Mouse (Mus musculus) embryonic facial prominence, embryonic 15.5 days (tissue): Measurements from ENCODE around the gene Sppl2b. TPM values are rescaled to one million over a fixed set of nuclear protein-coding genes. Genes with fewer than 3 reads are reported as not detected.
A peak's percentile ranks its signal among the peaks of the same experiment; 100 is the strongest.

Experiments used
- ATAC-seq: fragments of 200-750 bp; cut with Nextera tagmentation; 2 replicates; pipeline ENCODE4 v1.8.0; 2017; ENCODE audit warnings: low read depth, moderate TSS enrichment; ENCODE audit not compliant: insufficient number of reproducible peaks, low FRiP score, low TSS enrichment
- H3K27ac ChIP-seq: fragments of 300-500 bp; sonication (generic); replicated peaks from 2 replicates; pipeline ENCODE4 v1.5.1; 2015; ENCODE audit warnings: mild to moderate bottlenecking, inconsistent platforms
- H3K27me3 ChIP-seq: fragments of 300-500 bp; sonication (generic); 2 replicates; pipeline ENCODE4 v1.6.1; 2015; ENCODE audit warnings: inconsistent platforms
- H3K36me3 ChIP-seq: fragments of 300-500 bp; sonication (generic); 2 replicates; pipeline ENCODE4 v1.6.1; 2015; ENCODE audit warnings: mild to moderate bottlenecking, inconsistent platforms
- H3K4me1 ChIP-seq: fragments of 300-500 bp; sonication (generic); 2 replicates; pipeline ENCODE4 v1.6.1; 2015; ENCODE audit warnings: inconsistent platforms
- H3K4me2 ChIP-seq: fragments of 300-500 bp; sonication (generic); replicated peaks from 2 replicates; pipeline ENCODE4 v1.6.1; 2015; ENCODE audit warnings: mild to moderate bottlenecking, inconsistent platforms
- H3K4me3 ChIP-seq: fragments of 300-500 bp; sonication (generic); replicated peaks from 2 replicates; pipeline ENCODE4 v1.5.1; 2015; ENCODE audit warnings: mild to moderate bottlenecking, inconsistent platforms
- H3K9ac ChIP-seq: fragments of 300-500 bp; sonication (generic); 2 replicates; pipeline ENCODE4 v1.6.1; 2015; ENCODE audit warnings: inconsistent platforms
- H3K9me3 ChIP-seq: fragments of 300-500 bp; sonication (generic); replicated peaks from 2 replicates; pipeline ENCODE4 v1.6.1; 2016; ENCODE audit warnings: inconsistent platforms
- WGBS: fragments of 180-500 bp; shearing (Covaris S2); methylation state at CpG from one replicate; pipeline ENCODE4 v1.1.7; 2015; 5-methylcytosine and 5-hydroxymethylcytosine counted together
- polyA plus RNA-seq: library from polyadenylated mRNA; unstranded; fragments of >200 nt; fragmentation: Nextera tagmentation; extraction: Ambion mirVana; gene quantifications from 2 replicates; pipeline ENCODE4 v1.2.1, GENCODE M21; 2015

The Sppl2b gene
- 51.3 and 60.7 TPM in 2 replicates for polyA plus RNA-seq

- peak; percentile 86 for ATAC-seq
These were observed at the start of gene Sppl2b, which contains the start of gene Lsm7 for GRCm38 (mm10) chr10:80854913-80855748. Gene Sppl2b, plus strand, starts transcription at chr10:80855275. Gene Lsm7, minus strand, starts transcription at chr10:80855209.

GRCm38 (mm10) chr10:80805322-80805721 lies 49.8 kb upstream of the Sppl2b start:
- 73% methylated on average over 5 of the region's 5 CpGs for WGBS
- H3K4me3 ChIP-seq: no peak overlapping the region
- H3K4me2 ChIP-seq: no peak overlapping the region
- peaks cover 45% of the 10 kb centered on the region for H3K36me3 ChIP-seq
- H3K27ac ChIP-seq: no peak overlapping the region
- H3K4me1 ChIP-seq: peaks cover 47% of the 10 kb centered on the region
- no peak for ATAC-seq
- no peaks in the 10 kb centered on the region for H3K9me3 ChIP-seq
- peaks cover 21% of the 10 kb centered on the region for H3K27me3 ChIP-seq
- no peak overlapping the region for H3K9ac ChIP-seq

More at GRCm38 (mm10) chr10:80854913-80855748, at the start of gene Sppl2b, which contains the start of gene Lsm7:
- Histone ChIP-seq H3K36me3 (peaks cover 24% of the 10 kb centered on the region), H3K27me3 (no peaks in the 10 kb centered on the region), H3K4me1 (peaks cover 38% of the 10 kb centered on the region), H3K4me2 (peak within 1 kb of the TSS; percentile 100), H3K4me3 (peak within 1 kb of the TSS; percentile 96), H3K9me3 (no peaks in the 10 kb centered on the region), H3K9ac (peak within 1 kb of the TSS; percentile 90), H3K27ac (peak within 1 kb of the TSS; percentile 72)
- under 1% methylated on average over 81 of the region's 81 CpGs for WGBS

- peaks cover 45% of the 10 kb centered on the region for H3K36me3 ChIP-seq
- H3K4me3 ChIP-seq: no peak overlapping the region
- H3K9me3 ChIP-seq: no peaks in the 10 kb centered on the region
- 18% methylated on average over 3 of the region's 3 CpGs for WGBS
- H3K27ac ChIP-seq: no peak overlapping the region
- ATAC-seq: peak; percentile 3; the same call in 1 of the 2 replicates
- no peak overlapping the region for H3K4me2 ChIP-seq
- peaks cover 26% of the 10 kb centered on the region for H3K27me3 ChIP-seq
- no peak overlapping the region for H3K9ac ChIP-seq
- H3K4me1 ChIP-seq: peaks cover 44% of the 10 kb centered on the region
These were observed 49.1 kb upstream of the Sppl2b start for GRCm38 (mm10) chr10:80805925-80806324.

DNA sequence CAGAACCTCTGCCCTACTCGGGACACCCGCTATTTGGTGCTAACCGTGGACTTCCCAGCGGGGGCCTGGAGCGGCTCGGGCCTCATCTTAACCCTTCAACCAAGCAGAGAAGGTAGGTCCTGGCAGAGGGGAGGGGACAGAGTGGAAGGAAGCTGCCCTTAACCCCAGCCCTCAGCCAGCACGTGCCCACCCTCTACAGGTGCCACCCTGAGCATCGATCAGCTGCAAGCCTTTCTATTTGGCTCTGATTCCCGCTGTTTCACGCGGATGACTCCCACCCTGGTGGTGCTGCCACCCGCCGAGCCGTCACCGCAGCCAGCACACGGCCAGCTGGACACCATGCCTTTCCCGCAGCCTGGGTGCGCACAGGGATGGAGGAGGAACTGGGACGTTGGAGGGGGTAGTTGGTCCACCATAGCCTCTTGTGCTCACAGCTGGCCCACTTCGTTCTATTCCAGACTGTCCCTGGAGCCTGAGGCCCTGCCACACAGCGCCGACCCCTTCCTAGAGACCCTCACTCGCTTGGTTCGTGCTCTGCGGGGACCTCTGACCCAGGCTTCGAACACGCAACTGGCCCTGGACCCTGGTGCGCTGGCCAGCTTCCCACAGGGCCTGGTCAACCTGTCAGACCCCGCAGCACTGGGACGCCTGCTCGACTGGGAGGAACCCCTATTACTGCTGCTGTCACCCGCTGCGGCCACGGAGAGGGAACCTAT lies 48.6 kb upstream of the Sppl2b start:
- ATAC-seq: no peak

DNA sequence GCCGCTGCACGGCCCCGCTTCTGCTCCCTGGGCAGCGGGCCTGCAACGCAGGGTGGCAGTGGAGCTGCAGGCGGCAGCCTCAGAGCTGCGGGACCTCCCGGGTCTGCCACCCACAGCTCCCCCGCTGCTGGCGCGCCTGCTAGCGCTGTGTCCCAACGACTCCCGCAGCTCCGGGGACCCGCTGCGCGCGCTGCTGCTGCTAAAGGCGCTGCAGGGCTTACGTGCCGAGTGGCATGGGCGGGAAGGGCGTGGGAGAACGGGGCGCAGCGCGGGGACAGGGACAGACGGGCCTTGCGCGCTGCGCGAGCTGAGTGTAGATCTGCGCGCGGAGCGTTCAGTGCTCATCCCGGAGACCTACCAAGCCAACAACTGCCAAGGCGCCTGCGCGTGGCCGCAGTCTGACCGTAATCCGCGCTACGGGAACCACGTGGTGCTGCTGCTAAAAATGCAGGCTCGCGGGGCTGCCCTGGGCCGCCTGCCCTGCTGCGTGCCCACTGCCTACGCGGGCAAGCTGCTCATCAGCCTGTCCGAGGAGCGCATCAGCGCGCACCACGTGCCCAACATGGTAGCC lies 47.9 kb upstream of the Sppl2b start:
- H3K27me3 ChIP-seq: peaks cover 26% of the 10 kb centered on the region
- peak overlapping the region; percentile 92 for H3K4me2 ChIP-seq
- H3K9me3 ChIP-seq: no peaks in the 10 kb centered on the region
- peaks cover 33% of the 10 kb centered on the region for H3K36me3 ChIP-seq
- peak overlapping the region; percentile 86 for H3K27ac ChIP-seq
- peaks cover 44% of the 10 kb centered on the region for H3K4me1 ChIP-seq
- WGBS: under 1% methylated on average over 55 of the region's 58 CpGs
- peak overlapping the region; percentile 37 for H3K9ac ChIP-seq
- peak; percentile 80 for ATAC-seq
- peak overlapping the region; percentile 47 for H3K4me3 ChIP-seq

More for the DNA sequence above, 48.6 kb upstream of the Sppl2b start:
- peak overlapping the region; percentile 47 for H3K4me3 ChIP-seq
- H3K9ac ChIP-seq: peak overlapping the region; percentile 37
- peak overlapping the region; percentile 86 for H3K27ac ChIP-seq
- peaks cover 44% of the 10 kb centered on the region for H3K4me1 ChIP-seq
- H3K27me3 ChIP-seq: peaks cover 26% of the 10 kb centered on the region
- no peaks in the 10 kb centered on the region for H3K9me3 ChIP-seq
- peaks cover 39% of the 10 kb centered on the region for H3K36me3 ChIP-seq
- peak overlapping the region; percentile 92 for H3K4me2 ChIP-seq
- WGBS: 40% methylated on average over 34 of the region's 34 CpGs

DNA sequence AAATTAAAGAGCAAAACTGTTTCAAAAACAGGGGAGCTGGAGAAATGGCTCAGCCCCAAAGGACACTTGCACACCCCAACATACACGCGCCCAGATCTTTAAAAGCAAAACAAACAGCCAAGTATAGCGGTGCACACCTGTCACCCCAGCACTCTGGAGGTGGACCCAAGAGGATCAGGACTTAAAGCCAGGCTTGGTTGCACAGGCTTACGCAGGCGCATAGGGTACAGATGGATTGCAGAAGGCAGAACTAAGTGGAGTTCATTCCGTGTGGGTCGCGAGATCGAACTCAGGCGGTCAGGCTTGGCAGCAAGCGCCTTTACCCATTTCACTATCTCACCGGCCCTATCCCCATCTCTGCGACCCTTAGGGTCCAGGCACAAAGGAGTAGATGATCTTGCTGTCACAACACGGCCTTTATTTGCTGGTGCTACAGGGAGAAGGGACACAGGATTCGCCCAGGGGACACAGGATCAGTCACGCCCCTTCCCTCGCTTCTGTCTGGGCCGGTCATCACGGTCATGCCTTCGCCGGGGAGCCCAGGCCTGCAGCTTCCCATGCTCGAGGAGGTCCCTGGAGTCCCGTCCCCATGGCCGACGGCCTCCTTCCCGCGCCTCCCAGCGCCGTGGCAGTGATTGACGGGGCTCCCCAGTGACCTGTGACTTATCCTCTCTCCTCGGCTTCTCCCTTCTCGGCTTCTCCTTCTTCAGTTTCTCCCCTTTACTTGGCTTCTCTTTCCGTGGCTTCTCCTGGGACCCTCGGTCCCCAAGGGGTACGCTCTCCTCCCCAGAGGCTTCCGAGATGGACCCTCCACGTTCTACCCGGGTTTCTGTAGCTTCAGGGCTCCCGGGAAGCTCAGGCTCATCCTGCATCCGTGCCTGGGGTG lies 46.7 kb upstream of the Sppl2b start:
- H3K27me3 ChIP-seq: peaks cover 26% of the 10 kb centered on the region
- H3K36me3 ChIP-seq: peaks cover 21% of the 10 kb centered on the region
- H3K4me3 ChIP-seq: peak overlapping the region; percentile 15
- no peak for ATAC-seq
- 17% methylated on average over 40 of the region's 40 CpGs for WGBS
- H3K27ac ChIP-seq: no peak overlapping the region
- peak overlapping the region; percentile 92 for H3K4me2 ChIP-seq
- H3K9me3 ChIP-seq: no peaks in the 10 kb centered on the region
- H3K9ac ChIP-seq: no peak overlapping the region; the same call in 1 of the 2 replicates
- H3K4me1 ChIP-seq: peaks cover 44% of the 10 kb centered on the region

DNA sequence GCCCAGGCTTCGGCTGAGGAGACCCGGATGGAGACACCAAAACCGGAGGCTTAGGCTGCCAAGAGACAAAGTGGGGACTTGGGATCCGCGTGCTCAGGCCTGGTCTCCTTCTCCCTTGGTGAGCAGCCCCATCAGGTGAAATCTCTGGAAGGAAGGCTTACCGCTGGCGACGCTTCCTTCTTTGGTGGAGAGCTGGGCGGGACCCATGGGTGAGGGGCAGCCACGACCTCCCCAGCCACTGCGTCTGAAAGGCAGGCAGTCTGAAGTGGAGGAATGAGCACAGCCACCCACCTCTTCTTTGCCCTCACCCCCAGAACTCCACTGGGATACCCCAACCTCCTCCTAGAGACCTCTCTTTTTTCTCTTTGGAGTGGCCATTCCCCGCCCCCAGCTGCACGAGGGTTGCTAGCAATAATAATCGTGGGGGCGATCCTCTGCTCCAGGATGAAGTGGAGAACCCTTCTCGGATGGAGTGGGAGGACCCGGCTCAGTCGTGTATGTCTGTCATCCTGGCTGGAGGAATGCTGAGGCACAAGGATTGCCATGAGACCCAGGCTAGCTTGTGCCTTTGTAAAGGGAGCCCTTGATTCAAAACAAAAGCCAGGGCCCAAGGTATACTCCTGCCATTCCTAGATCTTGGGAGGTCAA lies 46.0 kb upstream of the Sppl2b start:
- no peak for ATAC-seq
- H3K27me3 ChIP-seq: peaks cover 26% of the 10 kb centered on the region
- H3K9me3 ChIP-seq: no peaks in the 10 kb centered on the region
- peak overlapping the region; percentile 92 for H3K4me2 ChIP-seq
- peaks cover 44% of the 10 kb centered on the region for H3K4me1 ChIP-seq
- H3K9ac ChIP-seq: no peak overlapping the region
- H3K36me3 ChIP-seq: peaks cover 13% of the 10 kb centered on the region
- 8% methylated on average over 17 of the region's 18 CpGs for WGBS
- no peak overlapping the region for H3K27ac ChIP-seq
- peak overlapping the region; percentile 15 for H3K4me3 ChIP-seq

DNA sequence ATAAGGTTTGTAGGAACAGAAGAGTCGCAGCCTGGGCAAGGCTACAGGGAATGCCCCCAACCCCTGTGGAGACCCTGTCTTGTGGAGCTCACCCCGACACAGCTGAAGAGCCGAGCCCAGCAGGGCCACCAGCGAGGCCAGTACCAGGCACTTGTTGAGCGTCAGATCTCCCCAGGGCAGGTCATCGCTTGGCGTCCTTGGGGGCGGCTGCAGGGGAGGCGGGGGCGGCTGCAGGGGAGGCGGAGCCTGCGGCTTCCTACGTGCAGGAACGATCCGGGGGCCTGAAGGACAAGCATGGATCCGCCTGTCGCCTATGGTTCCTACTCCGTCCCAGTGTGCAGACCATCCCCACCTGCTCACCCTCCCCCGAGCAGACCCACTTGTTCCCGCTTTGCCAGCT lies 45.0 kb upstream of the Sppl2b start:
- peaks cover 44% of the 10 kb centered on the region for H3K4me1 ChIP-seq
- ATAC-seq: no peak
- WGBS: 4% methylated on average over 20 of the region's 20 CpGs
- H3K36me3 ChIP-seq: 0 out of 2 replicates have a peak, but pooled peaks cover 4% of the 10 kb centered on the region
- H3K9me3 ChIP-seq: no peaks in the 10 kb centered on the region
- no peak overlapping the region for H3K4me3 ChIP-seq
- peak overlapping the region; percentile 23; the same call in 1 of the 2 replicates for H3K4me2 ChIP-seq
- no peak overlapping the region for H3K27ac ChIP-seq
- no peak overlapping the region for H3K9ac ChIP-seq
- peaks cover 26% of the 10 kb centered on the region for H3K27me3 ChIP-seq

- Histone ChIP-seq H3K4me3 (no peak overlapping the region), H3K4me2 (no peak overlapping the region), H3K36me3 (no peaks in the 10 kb centered on the region), H3K9me3 (no peaks in the 10 kb centered on the region), H3K9ac (no peak overlapping the region), H3K4me1 (peaks cover 26% of the 10 kb centered on the region), H3K27me3 (peaks cover 26% of the 10 kb centered on the region), H3K27ac (0 out of 2 replicates have a peak overlapping the region, but pooled peaks have one; percentile 28)
- WGBS: 44% methylated on average over 5 of the region's 5 CpGs
- ATAC-seq: no peak
These were observed 42.6 kb upstream of the Sppl2b start for GRCm38 (mm10) chr10:80812391-80813041.
